In genomic region chr1:120586500-120587110, GRCm38 (mm10) we compare ENCODE assay signal across 8 mouse cellular contexts. TPM values are rescaled to one million over a fixed set of nuclear protein-coding genes. Genes with fewer than 3 reads are reported as not detected.
DNase-seq lines count a peak whose midpoint lies in the region; ATAC-seq lines count a peak whose summit lies in the region.

No protein-coding gene starts in this region.

- no peaks in the 10 kb centered on the region for H3K4me1 ChIP-seq in heart, embryonic 10.5 days

- peak; percentile 71 for ATAC-seq in megakaryocyte-erythroid progenitor cell, adult 5-6 weeks (replicated peaks; ENCODE audit: low FRiP score, low TSS enrichment, poor library complexity, severe bottlenecking)

- no peak overlapping the region for H3K27ac ChIP-seq in heart, embryonic 10.5 days

- peaks cover 60% of the 10 kb centered on the region for H3K27me3 ChIP-seq in heart, embryonic 10.5 days (ENCODE audit: insufficient read depth, poor library complexity, severe bottlenecking)
- no peaks in the 10 kb centered on the region for H3K27me3 ChIP-seq in splenic B cell, adult 2 months (ENCODE audit: control insufficient read depth, insufficient read depth, low read length, poor library complexity, severe bottlenecking)

- H3K4me3 ChIP-seq in heart, embryonic 10.5 days: no peak overlapping the region

- DNase-seq in gastrocnemius, adult 18-20 months (ENCODE audit: low spot score): peak; percentile 69
- no peak for DNase-seq in gastrocnemius, adult 8-10 months (ENCODE audit: low spot score in 2 of 2)
- peak; percentile 70 for DNase-seq in MN1 (ENCODE audit: low spot score)
- DNase-seq in cerebellum, postnatal 36 days: peak; percentile 65 to 81
- peak; percentile 78 for DNase-seq in heart, embryonic 10.5 days (ENCODE audit: low spot score)
- DNase-seq in layer of hippocampus, adult 18-20 months (ENCODE audit: low spot score in 2 of 2): peak; percentile 52 to 82
- peak; percentile 65 for DNase-seq in splenic B cell, adult 2 months (ENCODE audit: low read depth, low spot score)

- H3K9me3 ChIP-seq in heart, embryonic 10.5 days: no peaks in the 10 kb centered on the region

- H3K36me3 ChIP-seq in heart, embryonic 10.5 days: no peaks in the 10 kb centered on the region
- no peaks in the 10 kb centered on the region for H3K36me3 ChIP-seq in splenic B cell, adult 2 months (ENCODE audit: control insufficient read depth, insufficient read depth, low read length, poor library complexity, severe bottlenecking)

- 12% methylated on average over 7 of the region's 7 CpGs for WGBS in heart, embryonic 10.5 days

RNA-seq across cellular contexts. Expression of gene En1, which starts 15.6 kb away (rescaled TPM):
- 10 to 100 TPM in 1 of 2 experiments, 1 to 10 TPM in 1; 5.6 to 10.2 TPM for total RNA-seq in gastrocnemius, adult 18-20 months (2021)
- total RNA-seq in gastrocnemius, adult 8-10 months (2022): 1 to 10 TPM; 6.0 to 7.7 (median 7.2) TPM
- polyA plus RNA-seq in heart, embryonic 10.5 days (2016; fragmentation: Nextera tagmentation; extraction: Ambion mirVana): 0.57 TPM in 1 of 2 replicates, not detected in the other
- not detected for total RNA-seq in layer of hippocampus, adult 18-20 months (2021)
- total RNA-seq in megakaryocyte-erythroid progenitor cell, adult 5-6 weeks (2014; fragmentation: Nextera tagmentation): not detected in 2 replicates
- total RNA-seq in megakaryocyte-erythroid progenitor cell, adult 5-6 weeks (2017): not detected in 2 replicates

Comparison
In these comparisons a context has a peak if more than half of its experiments do, and no peak if none do; other contexts are left out.
1. DNase-seq: peak in gastrocnemius, adult 18-20 months (single experiment), MN1 (single experiment), cerebellum, postnatal 36 days (2 of 2), heart, embryonic 10.5 days (single experiment), layer of hippocampus, adult 18-20 months (2 of 2) and splenic B cell, adult 2 months (single experiment); none in gastrocnemius, adult 8-10 months (0 of 2).
2. RNA of gene En1, which starts 15.6 kb away (total RNA-seq): 5.6 to 10.2 TPM in gastrocnemius, adult 18-20 months and 6.0 to 7.7 TPM in gastrocnemius, adult 8-10 months; not detected in layer of hippocampus, adult 18-20 months and not detected in megakaryocyte-erythroid progenitor cell, adult 5-6 weeks; every median in the first group is over 4 times any median in the second.